Mouse (Mus musculus) forebrain, embryonic 12.5 days (tissue): ENCODE measurements around the gene Smarca4. TPM values are rescaled to one million over a fixed set of nuclear protein-coding genes. Genes with fewer than 3 reads are reported as not detected.

Source experiments
- ATAC-seq: fragments of 200-750 bp; cut with Nextera tagmentation; 2 replicates; pipeline ENCODE4 v1.8.0; 2017; ENCODE audit warnings: moderate TSS enrichment; ENCODE audit not compliant: low FRiP score
- H3K27ac ChIP-seq: fragments of 300-500 bp; sonication (generic); 2 replicates; pipeline ENCODE4 v1.5.1; 2016; ENCODE audit warnings: mild to moderate bottlenecking
- H3K27me3 ChIP-seq: fragments of 300-500 bp; sonication (generic); 2 replicates; pipeline ENCODE4 v1.6.1; 2016; ENCODE audit warnings: mild to moderate bottlenecking
- H3K36me3 ChIP-seq: fragments of 300-500 bp; sonication (generic); replicated peaks from 2 replicates; pipeline ENCODE4 v1.6.1; 2016; ENCODE audit warnings: mild to moderate bottlenecking
- H3K4me1 ChIP-seq: fragments of 300-500 bp; sonication (generic); 2 replicates; pipeline ENCODE4 v1.6.1; 2016
- H3K4me2 ChIP-seq: fragments of 300-500 bp; sonication (generic); 2 replicates; pipeline ENCODE4 v1.6.1; 2016; ENCODE audit warnings: mild to moderate bottlenecking, moderate library complexity
- H3K4me3 ChIP-seq: fragments of 300-500 bp; sonication (generic); replicated peaks from 2 replicates; pipeline ENCODE4 v1.5.1; 2016; ENCODE audit warnings: mild to moderate bottlenecking
- H3K9ac ChIP-seq: fragments of 300-500 bp; sonication (generic); 2 replicates; pipeline ENCODE4 v1.6.1; 2016; ENCODE audit warnings: mild to moderate bottlenecking
- H3K9me3 ChIP-seq: fragments of 300-500 bp; sonication (generic); 2 replicates; pipeline ENCODE4 v1.6.1; 2016
- WGBS: fragments of 180-500 bp; shearing (Covaris S2); methylation state at CpG from one replicate; pipeline ENCODE4 v1.1.7; 2016; 5-methylcytosine and 5-hydroxymethylcytosine counted together
- polyA plus RNA-seq: library from polyadenylated mRNA; unstranded; fragments of >200 nt; fragmentation: Nextera tagmentation; extraction: Ambion mirVana; gene quantifications from 2 replicates; pipeline ENCODE4 v1.2.1, GENCODE M21; 2016

Smarca4 gene
- polyA plus RNA-seq, 1 experiment from 2014 or later = 184 TPM

GRCm38 (mm10) chr9:21606648-21607047 lies 9.3 kb upstream of the Smarca4 start:
- WGBS = 100% methylated on average over 1 of the region's 1 CpGs
- H3K9me3 ChIP-seq = no peaks in the 10 kb centered on the region

GRCm38 (mm10) chr9:21609861-21610260 lies 6.1 kb upstream of the Smarca4 start:
- H3K27me3 ChIP-seq = no peaks in the 10 kb centered on the region
- WGBS = 84% methylated on average over 1 of the region's 1 CpGs
- ATAC-seq = no peak
- peaks cover 4% of the 10 kb centered on the region; the same call in 1 of the 2 replicates for H3K4me1 ChIP-seq
- H3K27ac ChIP-seq = no peak overlapping the region
- H3K4me3 ChIP-seq = no peak overlapping the region
- H3K36me3 ChIP-seq = no peaks in the 10 kb centered on the region
- no peak overlapping the region for H3K4me2 ChIP-seq
- H3K9me3 ChIP-seq = no peaks in the 10 kb centered on the region
- H3K9ac ChIP-seq = no peak overlapping the region

More at GRCm38 (mm10) chr9:21606648-21607047, 9.3 kb upstream of the Smarca4 start:
- Histone ChIP-seq H3K4me2 (no peak overlapping the region), H3K4me3 (no peak overlapping the region), H3K36me3 (no peaks in the 10 kb centered on the region), H3K9ac (no peak overlapping the region), H3K27me3 (no peaks in the 10 kb centered on the region), H3K4me1 (peaks cover 2% of the 10 kb centered on the region; the same call in 1 of the 2 replicates), H3K27ac (no peak overlapping the region)
- ATAC-seq = no peak

GRCm38 (mm10) chr9:21614864-21615616 lies 929 bp upstream of the Smarca4 start:
- peaks cover 30% of the 10 kb centered on the region for H3K4me1 ChIP-seq
- peak overlapping the region; percentile 59 for H3K4me2 ChIP-seq
- H3K4me3 ChIP-seq = peak overlapping the region; percentile 73
- H3K27ac ChIP-seq = peak overlapping the region; percentile 98
- peaks cover 7% of the 10 kb centered on the region for H3K36me3 ChIP-seq
- WGBS = 81% methylated on average over 15 of the region's 15 CpGs
- ATAC-seq = no peak; the same call in 1 of the 2 replicates
- H3K27me3 ChIP-seq = no peaks in the 10 kb centered on the region
- H3K9ac ChIP-seq = peak overlapping the region; percentile 78
- H3K9me3 ChIP-seq = no peaks in the 10 kb centered on the region

GRCm38 (mm10) chr9:21616232-21616781 lies 338 bp downstream of the Smarca4 start:
- WGBS = under 1% methylated on average over 55 of the region's 57 CpGs
- peak overlapping the region; percentile 88 for H3K9ac ChIP-seq
- peak overlapping the region; percentile 73 for H3K4me3 ChIP-seq
- no peaks in the 10 kb centered on the region for H3K9me3 ChIP-seq
- ATAC-seq = peak; percentile 85
- H3K4me1 ChIP-seq = peaks cover 30% of the 10 kb centered on the region
- H3K4me2 ChIP-seq = peak overlapping the region; percentile 59
- peak overlapping the region; percentile 98 for H3K27ac ChIP-seq
- H3K36me3 ChIP-seq = peaks cover 7% of the 10 kb centered on the region
- no peaks in the 10 kb centered on the region for H3K27me3 ChIP-seq

- Histone ChIP-seq H3K27me3 (no peaks in the 10 kb centered on the region), H3K9me3 (no peaks in the 10 kb centered on the region), H3K4me3 (peak overlapping the region; percentile 73), H3K36me3 (peaks cover 7% of the 10 kb centered on the region), H3K27ac (peak overlapping the region; percentile 98), H3K9ac (peak overlapping the region; percentile 88), H3K4me2 (peak overlapping the region; percentile 59), H3K4me1 (peaks cover 30% of the 10 kb centered on the region)
- WGBS = 5% methylated on average over 10 of the region's 10 CpGs
- no peak for ATAC-seq
These were observed 1.1 kb downstream of the Smarca4 start for GRCm38 (mm10) chr9:21617066-21617465.

GRCm38 (mm10) chr9:21620229-21620628 lies 4.3 kb downstream of the Smarca4 start:
- no peak overlapping the region for H3K27ac ChIP-seq
- 91% methylated on average over 4 of the region's 4 CpGs for WGBS
- ATAC-seq = no peak
- no peak overlapping the region for H3K9ac ChIP-seq
- no peak overlapping the region for H3K4me3 ChIP-seq
- H3K4me2 ChIP-seq = no peak overlapping the region
- no peaks in the 10 kb centered on the region for H3K27me3 ChIP-seq
- peaks cover 29% of the 10 kb centered on the region for H3K4me1 ChIP-seq
- H3K36me3 ChIP-seq = peaks cover 7% of the 10 kb centered on the region
- H3K9me3 ChIP-seq = no peaks in the 10 kb centered on the region

- H3K4me2 ChIP-seq = no peak overlapping the region
- no peaks in the 10 kb centered on the region for H3K27me3 ChIP-seq
- no peak overlapping the region for H3K9ac ChIP-seq
- no peak for ATAC-seq
- H3K36me3 ChIP-seq = peaks cover 7% of the 10 kb centered on the region
- no peak overlapping the region for H3K4me3 ChIP-seq
- H3K4me1 ChIP-seq = peaks cover 22% of the 10 kb centered on the region
- WGBS = 97% methylated on average over 1 of the region's 1 CpGs
- H3K9me3 ChIP-seq = no peaks in the 10 kb centered on the region
- no peak overlapping the region for H3K27ac ChIP-seq
These were observed 6.7 kb downstream of the Smarca4 start for GRCm38 (mm10) chr9:21622676-21623075.

- Histone ChIP-seq H3K4me3 (no peak overlapping the region), H3K27me3 (no peaks in the 10 kb centered on the region), H3K4me2 (no peak overlapping the region), H3K4me1 (peaks cover 6% of the 10 kb centered on the region; the same call in 1 of the 2 replicates), H3K27ac (no peak overlapping the region), H3K9me3 (no peaks in the 10 kb centered on the region), H3K36me3 (no peaks in the 10 kb centered on the region), H3K9ac (no peak overlapping the region)
- WGBS = 93% methylated on average over 10 of the region's 10 CpGs
- no peak for ATAC-seq
These were observed 9.7 kb downstream of the Smarca4 start for GRCm38 (mm10) chr9:21625342-21626339.

- peaks cover 6% of the 10 kb centered on the region; the same call in 1 of the 2 replicates for H3K4me1 ChIP-seq
- ATAC-seq = no peak
- H3K4me2 ChIP-seq = no peak overlapping the region
- H3K27me3 ChIP-seq = no peaks in the 10 kb centered on the region
- no peak overlapping the region for H3K27ac ChIP-seq
- H3K9me3 ChIP-seq = no peaks in the 10 kb centered on the region
- H3K4me3 ChIP-seq = no peak overlapping the region
- no peak overlapping the region for H3K9ac ChIP-seq
- H3K36me3 ChIP-seq = no peaks in the 10 kb centered on the region; the same call in 1 of the 2 replicates
These were observed 10.6 kb downstream of the Smarca4 start for GRCm38 (mm10) chr9:21626571-21626970.

GRCm38 (mm10) chr9:21627145-21627795 lies 11.3 kb downstream of the Smarca4 start:
- Histone ChIP-seq H3K9me3 (no peaks in the 10 kb centered on the region), H3K4me2 (no peak overlapping the region), H3K27ac (no peak overlapping the region), H3K9ac (no peak overlapping the region), H3K4me1 (peaks cover 6% of the 10 kb centered on the region; the same call in 1 of the 2 replicates), H3K4me3 (no peak overlapping the region), H3K27me3 (no peaks in the 10 kb centered on the region), H3K36me3 (no peaks in the 10 kb centered on the region; the same call in 1 of the 2 replicates)
- ATAC-seq = no peak
- WGBS = 74% methylated on average over 5 of the region's 5 CpGs

GRCm38 (mm10) chr9:21630673-21631072 lies 14.7 kb downstream of the Smarca4 start:
- H3K9ac ChIP-seq = no peak overlapping the region
- no peaks in the 10 kb centered on the region for H3K4me1 ChIP-seq
- H3K36me3 ChIP-seq = peaks cover 32% of the 10 kb centered on the region
- no peak overlapping the region for H3K4me3 ChIP-seq
- no peak for ATAC-seq
- no peak overlapping the region for H3K4me2 ChIP-seq
- H3K27ac ChIP-seq = no peak overlapping the region
- WGBS = 90% methylated on average over 3 of the region's 3 CpGs
- no peaks in the 10 kb centered on the region for H3K27me3 ChIP-seq
- H3K9me3 ChIP-seq = no peaks in the 10 kb centered on the region
